Mouse (Mus musculus): ENCODE measurements around the gene Otulin.

Gene Otulin

DNA sequence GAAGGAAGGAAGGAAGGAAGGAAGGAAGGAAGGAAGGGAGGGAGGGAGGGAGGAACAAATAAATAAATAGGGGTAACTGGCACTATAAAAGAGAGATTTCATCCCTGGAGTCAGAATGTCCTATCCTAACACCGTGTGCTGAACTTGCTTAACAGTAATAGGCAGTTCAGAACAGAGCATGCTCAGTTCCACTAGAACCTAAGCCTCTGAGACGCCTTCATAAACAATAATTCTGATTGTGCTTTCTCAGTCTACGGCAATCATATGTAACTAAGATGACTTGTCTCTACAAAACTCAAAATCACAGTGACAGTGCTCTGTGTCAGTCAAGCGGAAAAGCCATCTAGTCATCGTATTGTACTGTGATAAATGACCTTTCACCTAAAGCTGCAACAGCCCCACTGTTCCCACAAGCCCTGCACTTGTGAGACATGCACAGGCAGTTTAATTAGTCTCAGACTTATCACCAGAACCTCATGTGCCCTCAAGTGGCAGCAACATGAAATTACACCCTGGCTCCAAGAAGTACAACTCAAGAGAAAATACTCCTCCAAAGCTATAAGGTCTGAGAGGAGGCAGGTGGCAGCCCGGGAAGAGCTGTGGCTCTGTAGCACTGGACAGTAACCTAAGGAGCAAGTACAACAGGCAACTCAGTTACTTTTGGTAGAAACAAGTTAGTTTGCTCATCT lies 17.8 kb downstream of the Otulin start:
- peak; percentile 68 for DNase-seq

DNA sequence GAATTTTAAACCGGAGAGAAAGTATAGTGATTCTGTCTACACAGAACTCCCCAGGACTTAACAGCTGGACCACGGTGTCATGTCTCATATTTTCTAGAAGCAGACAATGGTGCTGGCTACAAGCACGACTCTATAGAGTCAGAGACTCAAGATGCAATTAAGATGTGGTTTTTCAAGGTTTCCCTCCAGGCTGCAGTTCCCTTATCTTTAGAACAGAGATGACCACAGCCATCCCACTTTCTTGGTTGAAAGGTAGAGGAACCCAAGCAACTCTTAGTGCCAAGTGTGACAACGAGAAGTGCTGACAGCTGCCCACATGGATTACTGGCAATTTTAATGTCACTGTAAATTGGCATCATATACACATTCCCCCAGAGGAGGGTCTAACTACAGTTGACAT lies 20.9 kb downstream of the Otulin start:
- DNase-seq: no peak

DNA sequence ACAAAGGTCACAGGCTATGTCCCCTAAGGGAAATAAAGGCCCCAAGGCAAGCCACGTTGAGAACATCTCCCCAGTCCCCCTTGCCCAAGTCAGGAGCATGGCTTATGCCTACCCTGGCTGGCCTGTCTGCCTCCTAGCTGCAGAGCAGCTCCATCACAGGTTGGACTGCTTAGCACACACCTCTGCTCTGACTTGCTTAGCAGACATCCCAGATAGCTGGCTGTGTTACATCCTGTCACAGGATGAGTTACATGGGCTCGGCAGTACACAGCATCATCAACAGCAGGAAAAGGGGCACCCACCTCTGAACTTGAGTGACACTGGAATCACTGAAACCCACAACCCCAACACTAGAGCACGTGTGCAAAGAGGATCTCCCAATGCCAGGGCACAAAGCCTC lies 25.2 kb downstream of the Otulin start:
- no peak for DNase-seq

DNA sequence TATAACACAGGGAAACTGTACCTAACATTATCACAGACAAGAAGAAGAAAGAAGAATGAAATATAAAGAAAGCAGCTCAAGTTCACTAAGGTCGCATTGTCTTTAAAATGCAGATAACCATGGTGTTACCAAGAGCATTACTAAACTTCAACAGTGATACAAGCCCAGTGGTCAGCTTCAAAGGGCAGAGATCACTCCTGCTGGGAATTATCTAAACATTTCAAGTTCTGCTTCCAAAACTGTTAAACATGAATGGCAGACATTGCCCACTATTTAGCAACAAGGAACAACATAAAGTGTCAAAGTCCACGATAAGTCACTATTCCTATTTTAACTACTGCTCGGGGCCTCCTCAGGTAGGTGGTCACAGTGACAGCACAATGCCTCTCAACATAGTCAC lies 25.9 kb downstream of the Otulin start:
- no peak for DNase-seq

DNA sequence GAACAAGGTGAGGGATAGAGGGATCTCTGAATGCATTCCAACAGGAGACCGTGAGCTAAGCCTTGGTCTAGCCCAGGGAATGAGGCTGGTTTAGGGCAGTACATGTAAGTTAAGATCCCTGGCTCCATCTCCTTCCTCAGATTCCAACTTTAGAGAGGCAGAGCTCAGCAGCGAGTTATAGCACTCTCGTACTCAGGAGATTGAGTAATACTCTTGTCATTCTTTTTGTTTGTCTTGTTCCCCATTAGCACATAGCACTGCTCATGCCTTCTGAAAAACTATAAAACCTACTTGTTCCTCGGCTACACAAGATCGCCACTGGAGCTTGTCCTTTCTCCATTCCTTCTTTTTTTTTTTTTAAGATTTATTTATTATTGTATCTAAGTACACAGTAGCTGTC lies 30.0 kb downstream of the Otulin start:
- no peak for DNase-seq

DNA sequence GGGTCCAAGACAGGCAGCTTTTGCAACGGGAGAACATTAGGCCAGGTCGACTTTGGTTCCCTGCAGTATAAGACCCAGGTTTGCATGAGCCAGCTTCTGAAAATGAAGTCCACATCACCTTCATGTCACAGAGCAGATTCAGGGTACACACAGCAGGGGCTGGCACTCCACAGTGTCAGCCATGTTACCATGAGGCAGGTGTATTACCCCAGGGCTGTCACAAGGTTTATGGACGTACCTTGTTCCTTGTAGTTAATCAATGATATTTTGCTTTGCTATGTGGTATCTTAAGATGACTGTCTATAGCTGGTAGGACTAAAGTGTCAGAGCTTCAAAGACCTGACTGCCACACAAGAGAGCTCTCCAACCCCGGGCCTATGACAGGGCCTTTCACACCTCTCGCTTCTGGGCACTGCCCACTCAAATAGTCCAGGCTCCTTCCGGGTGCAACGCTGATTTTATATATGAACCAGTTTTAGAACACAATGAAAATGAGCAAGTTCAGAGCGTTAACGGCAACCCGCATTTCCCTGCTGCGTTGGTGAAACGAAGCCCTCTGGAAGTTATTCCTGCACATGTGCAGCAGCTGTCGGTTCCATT lies 31.6 kb downstream of the Otulin start:
- DNase-seq: no peak

DNA sequence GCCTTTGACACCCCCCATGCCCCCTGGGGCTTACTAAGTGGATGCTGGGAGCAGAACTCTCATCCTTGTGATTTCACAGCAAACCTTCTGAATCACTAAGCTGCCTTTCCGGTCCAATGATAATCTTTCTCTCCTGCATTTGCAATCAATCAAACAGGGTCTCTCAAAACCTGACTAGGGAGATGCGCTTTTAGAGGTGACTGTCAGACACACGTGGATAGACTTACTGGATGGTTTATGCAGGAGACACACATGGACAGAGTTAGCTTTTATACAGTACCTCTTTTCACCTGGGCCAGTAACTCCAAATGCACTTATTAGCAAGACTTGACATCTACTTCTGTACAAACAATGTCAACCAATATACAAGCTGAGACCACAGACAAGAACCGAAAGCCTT lies 33.0 kb downstream of the Otulin start:
- no peak for DNase-seq

DNA sequence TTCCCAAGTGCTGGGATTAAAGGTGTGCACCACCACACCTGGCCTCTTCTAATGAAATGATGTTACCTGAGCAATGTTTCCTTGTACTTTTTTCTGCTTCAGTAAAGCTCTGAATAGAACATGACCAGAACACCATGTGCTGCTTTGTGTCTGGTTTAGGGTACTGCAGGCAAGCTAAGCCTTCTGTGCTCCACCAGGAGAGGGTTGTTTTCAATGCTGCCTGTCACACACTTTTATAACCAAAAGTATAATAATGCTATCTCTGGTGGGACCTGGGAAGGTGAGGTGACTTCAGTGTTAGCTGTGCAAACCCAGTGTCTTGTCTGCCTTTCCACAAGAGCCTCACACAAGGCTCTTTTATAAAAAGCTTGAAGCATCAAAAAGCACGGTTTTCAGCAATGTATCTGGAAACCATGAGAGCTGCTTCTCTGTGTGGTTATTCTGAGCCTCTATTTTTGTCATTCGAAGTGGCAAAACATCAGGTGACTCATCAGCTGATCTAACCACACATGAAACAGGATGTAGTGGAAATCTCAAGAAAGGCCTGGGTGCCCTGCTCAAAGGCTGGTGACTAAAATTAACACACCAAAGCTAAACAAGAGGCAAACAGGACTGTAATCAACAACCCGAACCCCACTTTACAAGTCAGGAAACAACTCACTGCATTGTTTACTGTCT lies 33.9 kb downstream of the Otulin start:
- no peak for DNase-seq

DNA sequence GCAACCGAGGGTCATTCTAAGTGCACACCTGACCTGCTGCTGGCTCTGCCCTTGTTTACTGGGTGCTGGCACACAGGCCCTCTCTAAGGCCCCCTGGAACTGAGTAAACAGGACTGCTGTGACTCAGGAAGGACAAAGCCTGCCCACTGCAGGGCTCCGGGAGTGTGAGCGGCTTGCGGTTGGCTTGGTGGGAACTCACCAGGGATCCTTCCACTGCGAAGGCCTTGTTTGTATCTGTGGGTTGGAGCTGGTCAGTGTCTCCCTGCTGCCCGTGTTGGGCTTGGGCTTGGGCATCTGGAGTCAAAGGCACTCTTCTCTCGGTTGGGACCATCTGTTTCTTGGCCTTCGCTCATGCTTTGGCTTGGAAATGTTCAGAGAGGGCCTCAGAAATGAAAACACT lies 34.9 kb downstream of the Otulin start:
- DNase-seq: no peak

DNA sequence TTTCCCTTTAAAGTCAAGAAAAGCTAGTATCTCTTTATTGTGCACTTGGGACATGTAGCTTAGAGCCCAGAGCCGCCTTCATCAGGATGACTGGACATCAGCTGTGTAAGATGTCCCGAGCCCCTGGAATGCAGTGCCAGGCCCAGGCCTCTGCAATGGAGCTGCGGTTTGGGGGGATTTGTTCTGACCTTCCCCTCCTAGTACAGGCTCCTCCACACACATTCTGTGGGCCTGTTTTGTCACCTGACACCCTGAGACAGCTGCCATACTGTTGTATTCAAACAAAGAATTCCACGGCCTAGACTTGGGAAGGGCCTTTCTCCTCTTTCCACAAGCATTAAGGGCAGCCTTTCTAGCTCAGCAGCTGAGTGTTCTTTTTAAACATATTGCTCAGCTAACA lies 35.5 kb downstream of the Otulin start:
- no peak for DNase-seq

DNA sequence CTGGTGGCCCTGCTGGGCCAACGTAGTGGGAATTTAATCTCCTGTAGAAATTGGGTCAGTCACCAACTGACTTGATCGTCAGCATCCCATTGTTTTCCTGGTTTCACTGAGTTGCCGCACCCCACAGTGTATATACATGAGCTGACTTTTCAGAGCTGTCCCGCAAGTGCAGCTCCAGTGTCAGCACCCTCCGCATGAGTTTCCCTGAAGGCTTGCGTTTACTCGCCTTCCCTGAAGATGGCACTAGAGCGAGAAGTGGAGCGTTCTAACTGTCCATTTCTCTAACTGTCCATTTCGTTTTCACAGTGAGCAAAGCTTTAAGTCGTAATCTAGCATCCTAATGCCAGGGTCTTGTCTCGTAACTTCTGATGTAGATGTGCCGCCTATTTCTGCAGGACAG lies 36.8 kb downstream of the Otulin start:
- no peak for DNase-seq

DNA sequence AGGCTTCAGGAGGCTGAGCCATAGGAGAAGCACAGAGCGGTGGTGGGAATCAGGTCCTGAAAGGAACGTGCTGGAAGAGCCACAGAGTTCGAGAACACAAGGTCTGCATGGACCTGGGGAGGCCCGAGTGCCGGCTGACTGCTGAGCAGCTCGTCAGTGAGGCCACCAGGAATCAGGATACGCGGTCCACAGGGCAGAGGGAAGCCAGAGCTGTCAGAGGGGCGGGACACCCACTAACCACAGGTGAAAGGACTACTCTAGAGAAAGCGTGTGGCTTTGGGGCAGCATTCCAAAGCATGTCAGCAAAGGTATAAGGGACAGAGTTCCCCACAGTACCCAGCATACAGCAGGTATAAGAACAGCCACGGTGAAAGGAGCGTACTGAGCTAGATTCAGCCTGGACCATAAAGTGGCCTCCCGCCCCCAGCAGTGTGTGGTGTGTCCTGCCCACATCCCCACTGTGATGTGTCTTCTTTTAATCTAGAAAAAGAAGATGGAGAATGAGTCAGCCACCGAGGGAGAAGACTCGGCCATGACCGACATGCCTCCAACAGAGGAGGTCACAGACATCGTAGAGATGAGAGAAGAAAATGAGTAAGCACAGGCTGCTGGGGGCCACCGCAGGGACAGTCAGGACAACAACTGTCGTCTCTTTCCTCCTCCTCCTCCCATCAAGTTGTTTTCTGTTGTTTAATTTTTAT lies 37.7 kb downstream of the Otulin start:
- DNase-seq: no peak

DNA sequence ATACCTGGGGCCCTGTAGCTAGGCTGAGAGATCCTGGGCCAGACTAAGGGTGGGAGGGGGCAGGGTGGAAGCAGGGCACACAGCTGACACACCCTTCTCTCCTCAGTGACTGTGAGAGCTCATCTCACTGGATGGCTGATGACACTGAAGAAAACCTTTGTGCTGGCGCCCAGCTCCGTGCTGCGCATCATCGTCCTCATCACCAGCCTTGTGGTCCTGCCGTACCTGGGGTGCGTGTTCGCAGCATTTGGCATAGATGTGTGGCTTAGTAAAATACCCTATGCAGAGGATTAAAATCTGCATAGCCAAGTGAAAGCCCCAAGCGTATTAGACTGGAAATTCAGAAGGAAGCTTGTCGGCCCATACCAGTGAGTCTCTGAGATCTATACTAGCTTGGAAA lies 39.7 kb downstream of the Otulin start:
- no peak for DNase-seq

DNA sequence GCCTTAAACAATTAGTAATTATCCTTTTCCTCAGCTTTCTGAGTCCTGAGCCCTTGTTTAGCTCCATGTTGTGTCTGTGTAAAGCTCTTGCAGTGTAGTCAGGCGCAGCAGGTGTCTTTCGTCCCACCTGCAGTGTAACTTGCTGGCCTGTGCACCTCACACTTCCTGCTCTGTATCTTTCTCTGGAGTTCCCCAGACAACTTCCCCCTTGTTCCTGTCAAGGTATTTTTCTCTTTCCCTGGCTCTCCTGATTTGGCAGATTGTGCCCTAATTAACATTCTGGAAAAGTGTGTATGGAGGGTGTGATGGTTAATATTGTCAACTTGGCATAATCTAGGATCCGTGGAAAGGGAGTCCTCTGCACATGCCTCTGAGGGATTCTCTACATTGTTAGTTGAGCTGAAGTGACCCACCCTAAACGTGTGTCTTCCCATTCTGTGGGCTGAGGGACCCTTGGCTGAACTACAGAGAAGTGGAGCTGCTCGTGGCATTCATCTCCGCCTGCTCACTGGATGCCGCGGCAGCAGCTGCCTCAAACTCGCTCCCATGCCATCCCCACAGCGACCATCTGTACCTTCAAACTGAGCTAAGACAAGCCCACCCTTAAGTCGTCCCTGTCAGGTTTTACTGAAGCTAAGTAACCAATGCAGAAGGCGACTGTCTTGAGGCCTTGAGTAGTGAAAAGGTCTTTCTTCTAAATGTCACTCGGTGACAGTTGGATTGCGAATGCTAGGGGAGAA lies 42.2 kb downstream of the Otulin start:
- no peak for DNase-seq

DNA sequence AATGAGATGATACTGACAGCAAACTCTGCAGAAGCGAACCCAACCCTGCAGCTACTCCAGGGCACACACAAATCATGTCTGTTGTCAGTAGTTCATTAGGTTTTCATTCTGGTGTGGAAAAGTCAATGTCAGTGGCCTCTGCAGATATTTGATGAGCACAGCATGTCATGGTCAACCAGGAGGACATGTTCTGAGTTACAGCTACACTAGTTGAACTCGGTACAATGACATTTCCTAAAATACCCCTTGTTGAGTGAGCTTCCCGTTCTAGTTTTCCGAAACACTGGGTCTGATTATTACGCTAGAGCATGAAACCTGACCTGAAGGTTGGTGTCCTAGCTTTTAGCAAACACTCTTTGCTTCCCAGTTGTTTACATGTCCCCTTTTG lies 44.4 kb downstream of the Otulin start:
- no peak for DNase-seq

DNA sequence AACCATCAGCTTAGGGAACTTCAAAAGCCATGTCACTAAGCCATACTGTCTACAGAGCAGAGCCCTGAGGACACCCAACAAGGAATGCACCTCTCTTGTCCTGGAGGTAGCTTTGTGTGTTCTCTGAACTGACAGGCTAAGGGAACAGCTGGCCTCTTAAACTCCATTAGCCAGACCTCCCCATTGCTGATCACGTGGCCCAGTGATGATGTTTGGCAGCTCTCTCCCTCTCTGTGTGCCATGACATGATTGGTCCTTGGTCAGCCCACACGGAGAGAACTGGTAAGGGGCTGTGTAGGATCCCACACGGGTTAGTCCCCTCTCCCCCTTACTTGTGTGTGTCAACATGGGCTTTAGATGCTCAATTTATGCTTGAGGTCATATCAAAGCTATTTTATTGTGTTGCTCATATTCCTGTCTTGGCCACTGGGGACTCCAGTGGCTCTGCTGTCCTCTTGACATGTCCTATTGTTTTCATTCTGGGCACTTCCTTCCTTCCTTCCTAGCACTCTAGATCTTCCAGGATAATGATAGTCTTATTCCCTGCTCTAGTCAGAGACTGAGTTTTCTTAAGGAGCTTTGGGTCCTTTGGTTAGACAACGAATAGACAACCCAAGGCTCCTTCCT lies 44.9 kb downstream of the Otulin start:
- no peak for DNase-seq

DNA sequence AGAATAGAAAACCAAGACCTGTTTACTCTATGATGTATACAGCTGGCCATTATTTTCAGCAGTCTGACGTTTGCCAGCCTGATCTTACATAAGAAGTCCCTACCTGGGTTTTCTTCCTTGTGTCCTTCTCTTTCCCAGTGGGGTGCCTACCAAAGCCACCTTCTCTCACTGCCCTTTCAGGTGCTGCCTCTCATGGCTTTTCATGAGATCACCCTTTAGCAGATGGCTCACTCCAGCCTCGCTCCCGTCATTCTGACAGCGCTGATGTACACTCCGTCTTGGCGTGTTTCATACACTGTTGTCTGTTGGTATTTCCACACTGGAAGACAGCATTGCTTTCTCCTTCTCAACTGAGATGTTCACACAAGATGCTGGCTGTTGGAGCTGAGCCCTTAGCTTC lies 46.9 kb downstream of the Otulin start:
- no peak for DNase-seq

DNA sequence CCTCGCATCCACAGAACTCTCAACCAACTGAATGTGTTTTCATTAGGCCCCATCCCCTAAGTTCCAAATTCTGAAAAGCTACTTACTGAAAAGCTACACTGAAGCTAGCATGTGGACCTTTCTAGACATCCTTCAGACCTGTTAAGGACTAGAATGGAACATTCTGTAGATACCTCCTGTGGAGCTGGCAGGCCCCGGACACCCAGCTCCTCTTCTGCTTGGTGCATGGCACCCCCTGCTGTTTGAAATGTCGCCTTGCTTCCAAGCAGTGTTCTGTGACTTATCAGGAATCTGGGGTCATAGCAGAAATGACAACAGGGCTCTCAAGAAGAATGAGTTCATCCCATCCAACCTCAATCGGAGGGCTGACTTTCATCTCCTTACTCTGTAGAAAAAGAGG lies 47.5 kb downstream of the Otulin start:
- peak; percentile 63 for DNase-seq

DNA sequence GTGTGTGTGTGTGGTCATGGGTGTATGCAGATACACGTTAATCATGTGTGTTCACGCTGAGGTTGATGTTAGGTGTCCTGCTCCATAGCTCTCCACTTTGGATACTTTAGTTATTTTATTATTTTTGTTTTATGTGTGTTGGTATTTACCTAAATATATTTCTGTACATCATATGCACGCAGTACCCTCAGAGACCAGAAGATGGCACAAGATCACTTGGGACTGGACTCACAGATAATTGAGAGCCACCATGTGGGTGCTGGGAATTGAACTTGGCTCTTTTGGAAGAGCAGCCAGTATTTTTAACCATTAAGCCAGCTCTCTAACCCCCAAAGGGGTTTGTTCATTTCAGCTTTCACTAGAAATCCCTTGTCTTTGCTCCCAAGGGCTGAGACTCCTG lies 48.1 kb downstream of the Otulin start:
- DNase-seq: peak; percentile 28

DNA sequence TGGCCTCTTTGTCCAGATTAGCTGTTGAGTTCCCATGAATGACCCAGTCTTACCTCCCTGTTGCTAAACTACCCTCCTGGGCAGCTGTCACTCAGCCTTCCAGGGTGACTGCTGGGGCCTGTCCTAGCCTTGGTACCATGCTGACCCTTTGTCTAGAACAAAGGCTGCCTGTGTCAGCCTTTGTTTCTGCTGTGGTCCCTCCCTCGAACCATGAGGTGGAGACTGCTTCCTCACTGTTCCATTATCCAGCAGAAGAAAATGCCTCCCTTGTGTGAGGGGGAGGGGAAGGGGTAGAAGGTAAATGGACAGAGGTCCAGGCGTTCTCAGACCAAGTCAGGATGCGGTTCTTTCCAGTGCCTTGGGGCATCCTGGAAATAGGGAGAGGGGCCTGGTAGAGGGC lies 48.9 kb downstream of the Otulin start:
- DNase-seq: no peak

DNA sequence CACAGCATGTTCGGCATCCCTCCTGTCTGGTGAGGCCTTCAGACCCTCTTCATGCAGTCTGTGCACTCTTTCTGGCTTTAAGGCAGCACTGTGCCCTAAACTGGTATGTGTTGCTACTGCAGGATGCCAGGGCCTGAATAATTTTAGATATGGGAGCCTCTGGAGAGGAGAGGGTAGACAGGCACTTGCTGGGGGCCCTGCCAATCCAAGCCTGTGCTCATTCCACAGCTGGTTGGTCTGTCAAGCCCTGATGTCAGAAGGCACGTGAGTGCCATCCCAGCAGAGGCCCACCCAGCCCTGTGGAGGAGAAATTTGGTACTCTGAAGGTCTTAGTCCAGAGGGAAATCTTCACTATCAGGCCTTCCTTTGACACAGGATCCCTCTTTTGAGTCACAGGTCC lies 49.7 kb downstream of the Otulin start:
- no peak for DNase-seq

DNA sequence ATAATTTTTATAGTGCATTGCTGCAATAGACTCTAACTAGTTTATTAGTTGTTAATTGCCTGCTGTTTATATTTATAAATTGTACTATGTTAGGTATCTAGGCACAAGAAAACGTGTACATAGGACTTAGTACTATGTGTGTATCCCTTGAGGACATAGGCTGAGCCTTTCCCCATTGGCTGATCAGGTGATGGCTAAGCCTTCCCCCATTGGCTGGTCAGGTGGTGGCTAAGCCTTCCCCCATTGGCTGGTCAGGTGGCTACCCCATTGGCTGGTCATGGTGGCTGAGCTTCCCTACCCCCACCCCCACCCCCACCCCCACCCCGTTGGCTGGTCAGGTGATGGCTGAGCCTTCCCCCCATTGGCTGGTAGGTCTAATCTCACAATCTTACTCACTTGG lies 50.6 kb downstream of the Otulin start:
- no peak for DNase-seq

DNA sequence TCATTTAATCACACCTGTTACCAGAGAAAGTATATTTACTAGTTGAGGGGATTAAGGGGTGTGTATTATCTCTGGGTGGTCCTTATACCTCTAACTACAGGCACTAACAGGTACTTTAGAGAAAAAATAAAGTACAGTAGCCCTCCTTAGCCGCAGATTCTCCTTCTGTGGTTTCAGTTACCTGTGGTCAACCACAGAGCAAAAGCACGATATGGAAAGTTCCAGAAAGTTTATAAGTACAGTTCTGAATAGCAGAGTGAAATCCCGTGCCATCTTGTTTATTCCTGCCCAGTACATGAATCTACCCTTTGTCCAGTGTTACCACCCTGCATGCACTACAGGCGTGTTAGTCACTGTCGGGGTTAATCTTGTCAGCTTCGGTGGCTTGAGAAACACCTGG lies 51.6 kb downstream of the Otulin start:
- DNase-seq: no peak
